Comparison of ENCODE assay signal across 13 mouse cellular contexts in the genomic region with DNA sequence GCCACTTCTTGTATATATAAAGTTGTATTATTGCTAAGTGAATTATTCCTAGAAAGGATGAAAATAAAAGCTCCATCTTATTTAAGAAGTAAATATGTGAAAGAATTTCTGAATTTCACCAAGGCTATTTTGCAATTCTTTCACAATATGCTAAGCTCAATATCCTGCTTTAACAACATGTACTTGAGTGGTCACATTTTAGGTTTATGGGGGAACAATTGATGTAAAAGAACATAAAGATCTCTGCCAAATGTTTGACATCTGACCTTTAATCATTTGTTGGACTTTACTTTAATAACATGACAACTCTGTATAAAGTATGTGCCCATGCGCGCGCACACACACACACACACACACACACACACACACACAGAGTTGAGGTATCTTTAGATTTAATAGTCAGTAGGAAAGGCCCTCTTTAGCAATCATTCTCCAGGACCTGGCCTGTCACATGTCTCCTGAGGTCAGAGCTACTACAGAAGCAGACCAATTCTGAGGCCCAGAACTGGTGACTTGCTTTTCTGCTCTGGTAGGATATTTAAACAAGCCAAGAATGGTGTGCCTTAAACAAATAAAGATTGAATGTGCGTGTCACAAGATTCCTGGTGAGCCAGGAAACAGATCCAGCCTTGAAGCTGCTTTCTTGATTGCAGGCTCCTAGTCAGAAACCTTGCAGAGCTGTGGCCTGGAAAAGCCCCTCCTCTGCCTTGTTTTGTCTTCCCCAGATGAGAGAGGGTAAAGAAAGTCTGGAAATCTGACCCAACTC.
A peak's percentile ranks its signal among the peaks of the same experiment; 100 is the strongest.
DNase-seq lines count a peak whose midpoint lies in the region; ATAC-seq and TF ChIP-seq lines count a peak whose summit lies in the region.
"Had no signal": no experiment of that assay in that cellular context is flagged by ENCODE, and none has a peak within 500 bp of the region (broad histone marks: within the 10 kb centered on the region; RNA-seq: fewer than 3 reads in every experiment).

No protein-coding gene starts in this region.

- peak overlapping the region; percentile 56; the same call in 1 of the 2 replicates for H3K27ac ChIP-seq in heart, embryonic 10.5 days
- H3K27ac ChIP-seq in lung, postnatal 0 days (ENCODE audit: low read length), result 0 out of 2 replicates have a peak overlapping the region, but pooled peaks have one; percentile 38
- peak overlapping the region; percentile 13; the same call in 1 of the 2 replicates for H3K27ac ChIP-seq in stomach, embryonic 14.5 days (ENCODE audit: low read length)

- 70% methylated on average over 4 of the region's 4 CpGs for WGBS in heart, embryonic 10.5 days
- 54% methylated on average over 4 of the region's 4 CpGs for WGBS in lung, postnatal 0 days
- 32% methylated on average over 4 of the region's 4 CpGs for WGBS in stomach, embryonic 14.5 days

- DNase-seq in heart, embryonic 10.5 days (ENCODE audit: low spot score), result no peak
- DNase-seq in heart, postnatal 10 days, result no peak
- peak; percentile 59 for DNase-seq in lung, postnatal 0 days (ENCODE audit: low spot score)
- no peak for DNase-seq in lung, postnatal 14 days
- DNase-seq in forelimb bud, embryonic 11.5 days (ENCODE audit: low read depth, low spot score), result peak; percentile 24
- no peak for DNase-seq in spleen, postnatal 10 days (ENCODE audit: low spot score in 2 of 2)
- DNase-seq: B cell, adult 2 months; cerebellum, postnatal 25 days; gastrocnemius, postnatal 14 days; kidney, adult 2 months had no signal

- H3K9ac ChIP-seq in lung, postnatal 0 days (replicated peaks; ENCODE audit: low read depth), result no peak overlapping the region
- H3K9ac ChIP-seq in stomach, embryonic 14.5 days (replicated peaks; ENCODE audit: low read depth, low read length), result no peak overlapping the region

- no peaks in the 10 kb centered on the region for H3K9me3 ChIP-seq in heart, embryonic 10.5 days
- H3K9me3 ChIP-seq in lung, postnatal 0 days (ENCODE audit: low read length), result no peaks in the 10 kb centered on the region
- no peaks in the 10 kb centered on the region for H3K9me3 ChIP-seq in stomach, embryonic 14.5 days (ENCODE audit: control insufficient read depth, low read depth, low read length)

- H3K4me2 ChIP-seq in lung, postnatal 0 days (replicated peaks; ENCODE audit: low read depth, low read length), result no peak overlapping the region
- H3K4me2 ChIP-seq in stomach, embryonic 14.5 days (replicated peaks; ENCODE audit: low read depth, low read length), result no peak overlapping the region

- peak; percentile 38; the same call in 1 of the 2 replicates for TF ChIP-seq EP300 in lung, postnatal 0 days (IDR thresholded peaks at IDR 0.05)

- ATAC-seq in lung, postnatal 0 days, result peak; percentile 65
- ATAC-seq in stomach, embryonic 14.5 days (ENCODE audit: insufficient number of reproducible peaks, insufficient read depth, low FRiP score, low read depth), result 0 out of 2 replicates have a peak, but pooled peaks have one; percentile 63
- no peak for ATAC-seq in monocyte, adult 5-6 weeks (replicated peaks; ENCODE audit: insufficient number of reproducible peaks, low FRiP score, low TSS enrichment, poor library complexity, severe bottlenecking)
- ATAC-seq: Patski had no signal

- intact Hi-C loops in heart, postnatal 10 days (cut with DNase I), result loop anchor here (5.0 kb wide), 1 partner anchor 479 kb away; a partner anchor contains a TSS

- peaks cover 12% of the 10 kb centered on the region; the same call in 1 of the 2 replicates for H3K27me3 ChIP-seq in heart, embryonic 10.5 days (ENCODE audit: insufficient read depth, poor library complexity, severe bottlenecking)
- H3K27me3 ChIP-seq in lung, postnatal 0 days (replicated peaks; ENCODE audit: insufficient read depth, low read length), result no peaks in the 10 kb centered on the region
- no peaks in the 10 kb centered on the region for H3K27me3 ChIP-seq in stomach, embryonic 14.5 days (ENCODE audit: control insufficient read depth, insufficient read depth, low read length)
- H3K27me3 ChIP-seq: Patski had no signal

- H3K4me1 ChIP-seq in heart, embryonic 10.5 days, result peaks cover 22% of the 10 kb centered on the region
- no peaks in the 10 kb centered on the region for H3K4me1 ChIP-seq in lung, postnatal 0 days (ENCODE audit: insufficient read depth, low read depth, low read length)
- no peaks in the 10 kb centered on the region for H3K4me1 ChIP-seq in stomach, embryonic 14.5 days (ENCODE audit: control insufficient read depth, insufficient read depth, low read length)

- TF ChIP-seq CTCF in lung, postnatal 0 days (IDR thresholded peaks at IDR 0.05), result no peak

- no peak overlapping the region for H3K4me3 ChIP-seq in heart, embryonic 10.5 days
- H3K4me3 ChIP-seq in lung, postnatal 0 days (ENCODE audit: low read depth, low read length), result no peak overlapping the region
- no peak overlapping the region for H3K4me3 ChIP-seq in stomach, embryonic 14.5 days (ENCODE audit: low read depth, low read length)

- no peaks in the 10 kb centered on the region for H3K36me3 ChIP-seq in heart, embryonic 10.5 days
- H3K36me3 ChIP-seq in lung, postnatal 0 days (ENCODE audit: insufficient read depth, low read length), result no peaks in the 10 kb centered on the region
- no peaks in the 10 kb centered on the region for H3K36me3 ChIP-seq in stomach, embryonic 14.5 days (ENCODE audit: control insufficient read depth, insufficient read depth, low read length)

Comparison
In these comparisons a context has a peak if more than half of its experiments do, and no peak if none do; other contexts are left out.
1. DNase-seq: peak in lung, postnatal 0 days (single experiment) and forelimb bud, embryonic 11.5 days (single experiment); none in heart, embryonic 10.5 days (single experiment), heart, postnatal 10 days (0 of 2), lung, postnatal 14 days (single experiment) and spleen, postnatal 10 days (0 of 2).
2. Peak in every context shown above with its lines, with median percentiles within 50 percentile points of each other: H3K27ac ChIP-seq.